Mouse (Mus musculus) spleen, adult 2 months (tissue): ENCODE measurements around the gene 1700030J22Rik. TPM values are rescaled to one million over a fixed set of nuclear protein-coding genes. Genes with fewer than 3 reads are reported as not detected.
A peak's percentile ranks its signal among the peaks of the same experiment; 100 is the strongest.

ENCODE experiments used
- DNase-seq, 2 experiments: peaks; one replicate each; pipeline versions ENCODE4 v3.0.0 to v3.0.0-alpha.2; 2012 to 2021; ENCODE audit warnings: low spot score in 2 of 2, low read depth in 1 of 2
- H3K27ac ChIP-seq: fragments of 200-500 bp; 2 replicates; pipeline ENCODE4 v1.5.1; 2012; ENCODE audit warnings: low read length, inconsistent platforms; ENCODE audit not compliant: insufficient read depth
- H3K27me3 ChIP-seq: fragments of 200-500 bp; 2 replicates; pipeline ENCODE4 v1.6.1; 2012; ENCODE audit warnings: mild to moderate bottlenecking, moderate library complexity, low read length, inconsistent platforms; ENCODE audit not compliant: control insufficient read depth, insufficient read depth
- H3K36me3 ChIP-seq: fragments of 200-500 bp; 2 replicates; pipeline ENCODE4 v1.6.1; 2012; ENCODE audit warnings: mild to moderate bottlenecking, low read length, inconsistent platforms; ENCODE audit not compliant: control insufficient read depth, insufficient read depth
- H3K4me1 ChIP-seq: fragments of 200-500 bp; 2 replicates; pipeline ENCODE4 v1.6.1; 2011; ENCODE audit warnings: inconsistent platforms; ENCODE audit not compliant: control insufficient read depth, insufficient read depth, insufficient read length
- H3K4me3 ChIP-seq: fragments of 200-500 bp; 2 replicates; pipeline ENCODE4 v1.5.1; 2011; ENCODE audit warnings: mild to moderate bottlenecking, inconsistent platforms; ENCODE audit not compliant: insufficient read depth, insufficient read length; ENCODE audit errors: extremely low read depth
- CTCF ChIP-seq: fragments of 200-500 bp; IDR thresholded peaks from 2 replicates; pipeline ENCODE4 v1.5.1; 2011; ENCODE audit warnings: mild to moderate bottlenecking, inconsistent platforms; ENCODE audit not compliant: insufficient read depth, insufficient read length, insufficient replicate concordance; ENCODE audit errors: extremely low read depth
- POLR2A ChIP-seq: fragments of 200-500 bp; IDR thresholded peaks from 2 replicates; pipeline ENCODE4 v1.6.1; 2011; ENCODE audit warnings: low read depth, low read length, inconsistent platforms
- WGBS: fragments of 180-500 bp; shearing (Covaris S2); methylation state at CpG from one replicate; pipeline ENCODE4 v1.1.7; 2018; 5-methylcytosine and 5-hydroxymethylcytosine counted together
- polyA plus RNA-seq: library from polyadenylated mRNA; depleted of rRNA; stranded (reverse); fragments of >200 nt; gene quantifications from 2 replicates; pipeline ENCODE4 v1.2.3, GENCODE M21; 2012

1700030J22Rik gene
- polyA plus RNA-seq, 1 experiment: 0.18 TPM

DNA sequence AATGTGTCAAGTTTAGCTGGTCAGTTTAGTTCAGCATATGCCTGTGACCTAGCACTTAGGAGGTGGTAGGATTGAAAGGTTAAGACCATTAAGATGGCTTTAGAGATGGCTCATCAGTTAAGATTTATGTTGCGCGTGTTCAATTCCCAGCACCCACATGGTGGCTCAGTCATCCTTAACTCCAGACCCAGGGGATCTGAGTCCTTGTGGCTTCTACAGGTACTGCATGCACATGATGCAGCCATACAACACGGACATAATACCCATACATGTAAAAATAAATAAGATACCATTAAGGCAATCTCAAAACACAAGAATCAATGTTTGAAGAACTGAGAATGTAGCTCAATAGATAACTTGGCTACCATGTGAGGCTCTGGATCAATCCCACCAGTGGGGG is 11.1 kb upstream of the 1700030J22Rik start:
- H3K4me3 ChIP-seq: no peak overlapping the region
- WGBS: 97% methylated on average over 3 of the region's 3 CpGs
- no peaks in the 10 kb centered on the region for H3K27me3 ChIP-seq
- no peak for TF ChIP-seq POLR2A
- no peak for TF ChIP-seq CTCF
- no peaks in the 10 kb centered on the region for H3K36me3 ChIP-seq
- no peak for DNase-seq
- H3K4me1 ChIP-seq: peaks cover 5% of the 10 kb centered on the region
- H3K27ac ChIP-seq: no peak overlapping the region

DNA sequence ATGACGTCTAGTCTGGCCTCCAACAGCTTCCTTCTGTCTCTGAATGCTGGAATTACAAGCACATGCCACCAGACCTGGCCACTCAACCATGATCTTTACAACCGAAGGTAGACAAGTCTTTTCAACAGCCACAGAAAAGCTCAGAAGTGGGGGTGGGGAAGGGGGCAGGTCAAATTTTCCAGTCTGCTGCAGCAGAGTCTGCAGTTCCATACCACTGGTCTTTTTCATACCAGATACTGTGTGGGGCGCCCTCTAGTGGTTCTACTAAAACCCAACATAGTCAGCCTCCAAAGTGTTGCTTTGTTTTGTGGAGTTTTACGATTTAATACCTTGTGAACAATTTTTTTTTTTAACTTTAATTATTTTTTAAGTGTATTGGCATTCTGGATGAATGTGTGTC is 1.4 kb upstream of the 1700030J22Rik start:
- peak; percentile 20; the same call in 1 of the 2 replicates for TF ChIP-seq CTCF
- no peak for TF ChIP-seq POLR2A
- Histone ChIP-seq H3K36me3 (no peaks in the 10 kb centered on the region; the same call in 1 of the 2 replicates), H3K4me1 (peaks cover 8% of the 10 kb centered on the region; the same call in 1 of the 2 replicates), H3K4me3 (no peak overlapping the region), H3K27ac (no peak overlapping the region), H3K27me3 (no peaks in the 10 kb centered on the region)
- WGBS: 16% methylated on average over 4 of the region's 4 CpGs
- DNase-seq: peak; percentile 50 to 54

DNA sequence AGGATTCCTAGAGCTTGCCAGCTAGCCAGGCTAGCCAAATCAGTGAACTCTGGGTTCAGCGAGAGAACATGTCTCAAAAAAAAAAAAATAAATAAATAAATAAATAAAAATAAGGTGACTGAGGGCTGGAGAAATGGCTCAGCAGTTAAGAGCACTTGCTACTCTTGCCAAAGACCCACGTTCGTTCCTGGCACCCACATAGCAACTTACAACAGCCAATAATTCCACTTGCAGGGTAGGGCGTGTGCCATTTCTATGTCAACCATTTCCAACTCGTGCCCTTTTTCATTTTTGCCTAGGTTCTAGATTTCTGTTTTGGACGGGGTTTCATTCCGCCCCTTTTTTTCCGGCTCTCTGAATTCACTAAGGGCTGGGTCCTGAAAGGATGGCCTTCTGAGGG is 707 bp downstream of the 1700030J22Rik start:
- H3K27ac ChIP-seq: no peak overlapping the region
- peaks cover 8% of the 10 kb centered on the region; the same call in 1 of the 2 replicates for H3K4me1 ChIP-seq
- H3K36me3 ChIP-seq: no peaks in the 10 kb centered on the region
- no peak for DNase-seq
- no peak for TF ChIP-seq POLR2A
- TF ChIP-seq CTCF: no peak
- WGBS: 31% methylated on average over 8 of the region's 8 CpGs
- H3K27me3 ChIP-seq: no peaks in the 10 kb centered on the region
- peak overlapping the region; percentile 81; the same call in 1 of the 2 replicates for H3K4me3 ChIP-seq

DNA sequence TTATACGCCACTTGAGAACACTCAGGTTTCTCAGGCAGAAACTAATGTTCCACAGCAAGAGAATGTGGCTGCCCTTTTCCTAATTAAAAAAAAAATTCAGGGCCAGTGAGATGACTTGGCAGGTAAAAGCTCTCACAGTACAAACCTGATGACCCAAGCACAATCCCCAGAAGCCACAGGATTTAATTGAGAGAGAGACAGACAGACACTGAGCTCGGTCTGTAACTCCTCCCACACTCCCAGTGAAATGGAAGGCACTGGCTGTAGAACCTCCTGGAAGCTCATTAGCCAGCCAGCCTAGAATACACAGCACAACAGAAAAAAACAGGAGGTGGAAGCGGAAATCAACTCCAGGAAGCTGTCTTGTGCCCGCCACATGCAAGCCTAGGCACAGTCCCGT is 3.2 kb downstream of the 1700030J22Rik start:
- TF ChIP-seq CTCF (no peak), POLR2A (no peak)
- H3K27ac ChIP-seq: no peak overlapping the region
- no peaks in the 10 kb centered on the region for H3K27me3 ChIP-seq
- WGBS: 73% methylated on average over 5 of the region's 5 CpGs
- peaks cover 8% of the 10 kb centered on the region; the same call in 1 of the 2 replicates for H3K4me1 ChIP-seq
- no peaks in the 10 kb centered on the region for H3K36me3 ChIP-seq
- DNase-seq: no peak
- no peak overlapping the region for H3K4me3 ChIP-seq

GRCm38 (mm10) chr8:116975066-116975465 is 3.7 kb downstream of the 1700030J22Rik start:
- WGBS: 33% methylated on average over 5 of the region's 5 CpGs

GRCm38 (mm10) chr8:116969531-116969930 is 9.2 kb downstream of the 1700030J22Rik start:
- Histone ChIP-seq H3K4me3 (no peak overlapping the region), H3K27me3 (no peaks in the 10 kb centered on the region), H3K36me3 (no peaks in the 10 kb centered on the region), H3K4me1 (no peaks in the 10 kb centered on the region), H3K27ac (no peak overlapping the region)
- no peak for DNase-seq
- WGBS: 88% methylated on average over 6 of the region's 6 CpGs
- no peak for TF ChIP-seq CTCF
- TF ChIP-seq POLR2A: no peak

More at GRCm38 (mm10) chr8:116975066-116975465, 3.7 kb downstream of the 1700030J22Rik start:
- Histone ChIP-seq H3K4me3 (no peak overlapping the region), H3K27ac (no peak overlapping the region), H3K4me1 (peaks cover 7% of the 10 kb centered on the region; the same call in 1 of the 2 replicates), H3K27me3 (no peaks in the 10 kb centered on the region), H3K36me3 (no peaks in the 10 kb centered on the region)
- TF ChIP-seq POLR2A (no peak), CTCF (no peak)
- no peak for DNase-seq

GRCm38 (mm10) chr8:116954415-116954814 is 24.3 kb downstream of the 1700030J22Rik start:
- H3K4me1 ChIP-seq: no peaks in the 10 kb centered on the region
- H3K36me3 ChIP-seq: peaks cover 27% of the 10 kb centered on the region
- H3K27me3 ChIP-seq: no peaks in the 10 kb centered on the region
- H3K27ac ChIP-seq: no peak overlapping the region
- WGBS: 95% methylated on average over 9 of the region's 9 CpGs
- no peak overlapping the region for H3K4me3 ChIP-seq
- DNase-seq: no peak
- no peak for TF ChIP-seq CTCF
- no peak for TF ChIP-seq POLR2A

DNA sequence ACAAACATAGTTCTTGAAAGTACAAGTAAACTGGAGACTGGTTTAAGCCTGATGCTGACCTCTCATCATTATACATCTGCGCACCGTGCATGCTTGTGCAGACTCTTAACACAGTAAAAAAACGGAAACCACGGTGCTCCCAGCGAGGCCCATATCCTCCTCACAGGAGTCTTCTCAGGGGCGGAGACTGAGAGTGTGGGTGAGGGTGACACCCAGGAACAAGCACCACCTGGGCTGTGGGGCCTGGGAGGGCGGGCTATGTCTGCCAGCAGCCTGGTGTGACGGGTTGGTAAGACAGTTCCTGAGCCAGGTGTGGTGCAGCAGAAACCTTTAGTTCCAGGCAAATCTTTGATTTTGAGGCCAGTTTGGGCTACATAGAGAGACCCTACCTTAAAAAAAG is 26.3 kb downstream of the 1700030J22Rik start:
- DNase-seq: no peak
- H3K4me1 ChIP-seq: peaks cover 4% of the 10 kb centered on the region; the same call in 1 of the 2 replicates
- 50% methylated on average over 8 of the region's 8 CpGs for WGBS

More for the DNA sequence above, 26.3 kb downstream of the 1700030J22Rik start:
- no peak overlapping the region for H3K27ac ChIP-seq
- H3K4me3 ChIP-seq: no peak overlapping the region
- no peaks in the 10 kb centered on the region for H3K27me3 ChIP-seq
- TF ChIP-seq CTCF (no peak), POLR2A (no peak)
- peaks cover 24% of the 10 kb centered on the region for H3K36me3 ChIP-seq
